Mouse (Mus musculus) embryonic facial prominence, embryonic 14.5 days (tissue): ENCODE measurements around the gene Gm17428. TPM values are rescaled to one million over a fixed set of nuclear protein-coding genes. Genes with fewer than 3 reads are reported as not detected.

Experiments
- ATAC-seq: fragments of 200-750 bp; cut with Nextera tagmentation; 2 replicates; pipeline ENCODE4 v1.8.0; 2017; ENCODE audit warnings: low read depth, moderate number of reproducible peaks, moderate TSS enrichment
- DNase-seq: peaks from one replicate; pipeline ENCODE4 v3.0.0-alpha.2; 2015; ENCODE audit warnings: low spot score
- H3K27ac ChIP-seq: fragments of 300-500 bp; sonication (generic); replicated peaks from 2 replicates; pipeline ENCODE4 v1.5.1; 2014; ENCODE audit warnings: low read depth, mild to moderate bottlenecking, low read length, moderate library complexity
- H3K27me3 ChIP-seq: fragments of 300-500 bp; sonication (generic); replicated peaks from 2 replicates; pipeline ENCODE4 v1.6.1; 2014; ENCODE audit warnings: low read length; ENCODE audit not compliant: control insufficient read depth, insufficient read depth
- H3K36me3 ChIP-seq: fragments of 300-500 bp; sonication (generic); 2 replicates; pipeline ENCODE4 v1.6.1; 2014; ENCODE audit warnings: low read length, mixed read lengths; ENCODE audit not compliant: control insufficient read depth, insufficient read depth
- H3K4me1 ChIP-seq: fragments of 300-500 bp; sonication (generic); 2 replicates; pipeline ENCODE4 v1.6.1; 2014; ENCODE audit warnings: antibody characterized with exemption, low read length; ENCODE audit not compliant: control insufficient read depth, insufficient read depth
- H3K4me2 ChIP-seq: fragments of 300-500 bp; sonication (generic); 2 replicates; pipeline ENCODE4 v1.6.1; 2014; ENCODE audit warnings: low read depth, mild to moderate bottlenecking, low read length, moderate library complexity, mixed read lengths
- H3K4me3 ChIP-seq: fragments of 300-500 bp; sonication (generic); 2 replicates; pipeline ENCODE4 v1.5.1; 2014; ENCODE audit warnings: low read depth, mild to moderate bottlenecking, low read length
- H3K9ac ChIP-seq: fragments of 300-500 bp; sonication (generic); 2 replicates; pipeline ENCODE4 v1.6.1; 2014; ENCODE audit warnings: low read depth, mild to moderate bottlenecking, low read length, moderate library complexity, mixed read lengths
- H3K9me3 ChIP-seq: fragments of 300-500 bp; sonication (generic); 2 replicates; pipeline ENCODE4 v1.6.1; 2016; ENCODE audit warnings: low read length; ENCODE audit not compliant: control insufficient read depth
- WGBS: fragments of 180-500 bp; shearing (Covaris S2); extraction: QIAGEN DNeasy Blood & Tissue Kit; methylation state at CpG from one replicate; pipeline ENCODE4 v1.1.7; 2014; 5-methylcytosine and 5-hydroxymethylcytosine counted together
- microRNA counts: library from miRNA; unstranded; fragments of <30 nt; microRNA quantifications from one replicate; lab custom pipeline; 2017
- microRNA-seq: library from miRNA; unstranded; fragments of <30 nt; microRNA quantifications from one replicate; pipeline ENCODE4, GENCODE M21; 2016; ENCODE audit warnings: borderline number of aligned reads
- polyA plus RNA-seq: library from polyadenylated mRNA; unstranded; fragments of >200 nt; fragmentation: Nextera tagmentation; extraction: Ambion mirVana; gene quantifications from 2 replicates; pipeline ENCODE4 v1.2.1, GENCODE M21; 2014

Gene Gm17428
- polyA plus RNA-seq, 1 experiment from 2014 or later = not detected

- no peak overlapping the region for H3K4me3 ChIP-seq
- no peaks in the 10 kb centered on the region for H3K9me3 ChIP-seq
- H3K27ac ChIP-seq = no peak overlapping the region
- no peak overlapping the region for H3K4me2 ChIP-seq
- WGBS = 92% methylated on average over 16 of the region's 16 CpGs
- no peak for ATAC-seq
- no peaks in the 10 kb centered on the region for H3K27me3 ChIP-seq
- H3K4me1 ChIP-seq = no peaks in the 10 kb centered on the region
- H3K9ac ChIP-seq = no peak overlapping the region
- no peak for DNase-seq
- H3K36me3 ChIP-seq = peaks cover 48% of the 10 kb centered on the region
These were observed 40.1 kb downstream of the Gm17428 start for GRCm38 (mm10) chr14:55016876-55017275.

GRCm38 (mm10) chr14:55020394-55020793, 43.7 kb downstream of the Gm17428 start:
- H3K4me2 ChIP-seq = no peak overlapping the region
- no peak overlapping the region for H3K27ac ChIP-seq
- no peaks in the 10 kb centered on the region for H3K27me3 ChIP-seq
- 87% methylated on average over 9 of the region's 9 CpGs for WGBS
- no peak overlapping the region for H3K4me3 ChIP-seq
- no peak overlapping the region for H3K9ac ChIP-seq
- peaks cover 83% of the 10 kb centered on the region for H3K36me3 ChIP-seq
- ATAC-seq (no peak), DNase-seq (no peak)
- no peaks in the 10 kb centered on the region for H3K9me3 ChIP-seq
- no peaks in the 10 kb centered on the region for H3K4me1 ChIP-seq

- Histone ChIP-seq H3K4me2 (no peak overlapping the region), H3K4me3 (no peak overlapping the region), H3K36me3 (peaks cover 76% of the 10 kb centered on the region), H3K9me3 (no peaks in the 10 kb centered on the region), H3K27me3 (no peaks in the 10 kb centered on the region), H3K27ac (no peak overlapping the region), H3K4me1 (no peaks in the 10 kb centered on the region), H3K9ac (no peak overlapping the region)
- ATAC-seq (no peak), DNase-seq (no peak)
- WGBS = 91% methylated on average over 15 of the region's 15 CpGs
These were observed 46.3 kb downstream of the Gm17428 start for GRCm38 (mm10) chr14:55023011-55023410.

GRCm38 (mm10) chr14:55024236-55024635, 47.5 kb downstream of the Gm17428 start:
- 61% methylated on average over 7 of the region's 7 CpGs for WGBS
- DNase-seq (peak; percentile 62), ATAC-seq (no peak)
- H3K36me3 ChIP-seq = peaks cover 64% of the 10 kb centered on the region
- H3K4me1 ChIP-seq = peaks cover 6% of the 10 kb centered on the region; the same call in 1 of the 2 replicates
- no peak overlapping the region for H3K27ac ChIP-seq
- H3K9ac ChIP-seq = no peak overlapping the region
- H3K9me3 ChIP-seq = no peaks in the 10 kb centered on the region
- H3K4me3 ChIP-seq = no peak overlapping the region
- H3K27me3 ChIP-seq = no peaks in the 10 kb centered on the region
- no peak overlapping the region for H3K4me2 ChIP-seq

- H3K4me3 ChIP-seq = no peak overlapping the region
- H3K9ac ChIP-seq = no peak overlapping the region
- peaks cover 53% of the 10 kb centered on the region for H3K36me3 ChIP-seq
- no peaks in the 10 kb centered on the region for H3K27me3 ChIP-seq
- ATAC-seq = no peak
- DNase-seq = no peak
- 75% methylated on average over 5 of the region's 5 CpGs for WGBS
- peaks cover 6% of the 10 kb centered on the region; the same call in 1 of the 2 replicates for H3K4me1 ChIP-seq
- H3K9me3 ChIP-seq = no peaks in the 10 kb centered on the region
- no peak overlapping the region for H3K27ac ChIP-seq
- H3K4me2 ChIP-seq = no peak overlapping the region
These were observed 48.8 kb downstream of the Gm17428 start for GRCm38 (mm10) chr14:55025527-55025926.

MicroRNAs encoded within 50 kb of the gene (microRNA counts, 519-probe panel; counts per million panel counts)
- 1,676 counts per million, percentile 9 among the panel's probes with 10 or more counts for microRNA mmu-miR-208a (lab: Ali Mortazavi, UCI)
- 2,106 counts per million, percentile 23 among the panel's probes with 10 or more counts for microRNA mmu-miR-208b (lab: Ali Mortazavi, UCI)

Small RNA genes lying within 50 kb of the gene (microRNA-seq; reads per million reads assigned to microRNA genes)
- 5.5 reads per million, percentile 22 among the genes with 10 or more reads in this experiment for gene Mir208a
- 265 reads per million, percentile 63 among the genes with 10 or more reads in this experiment for gene Mir208b

Other genes with a start within 250 kb of the Gm17428 start
- 6.9 and 7.4 TPM in 2 replicates for gene Slc7a8, start 195.0 kb upstream of the Gm17428 start, polyA plus RNA-seq
- not detected in 2 replicates for gene Rnf212b, start 162.8 kb upstream of the Gm17428 start, polyA plus RNA-seq
- 9.1 and 11.5 TPM in 2 replicates for gene Homez, start 106.0 kb upstream of the Gm17428 start, polyA plus RNA-seq
- gene Ppp1r3e, start 99.4 kb upstream of the Gm17428 start, polyA plus RNA-seq = 2.1 and 2.4 TPM in 2 replicates
- 4.5 and 4.8 TPM in 2 replicates for gene Bcl2l2, start 93.6 kb upstream of the Gm17428 start, polyA plus RNA-seq
- gene Gm20521, start 93.5 kb upstream of the Gm17428 start, polyA plus RNA-seq = not detected in 2 replicates
- 110 and 118 TPM in 2 replicates for gene Pabpn1, start 84.4 kb upstream of the Gm17428 start, polyA plus RNA-seq
- gene Slc22a17, start 63.8 kb upstream of the Gm17428 start, polyA plus RNA-seq = 42.4 and 56.0 TPM in 2 replicates
- 52.2 and 59.1 TPM in 2 replicates for gene Efs, start 50.8 kb upstream of the Gm17428 start, polyA plus RNA-seq
- 0.49 and 0.59 TPM in 2 replicates for gene Il25, start 44.2 kb upstream of the Gm17428 start, polyA plus RNA-seq
- gene Cmtm5, start 40.7 kb upstream of the Gm17428 start, polyA plus RNA-seq = 13.7 and 14.8 TPM in 2 replicates
- 8.6 and 10.3 TPM in 2 replicates for gene Myh6, start 10.0 kb upstream of the Gm17428 start, polyA plus RNA-seq
- 92.5 and 103 TPM in 2 replicates for gene Myh7, start 17.7 kb downstream of the Gm17428 start, polyA plus RNA-seq
- 70.1 and 71.6 TPM in 2 replicates for gene Ngdn, start 38.5 kb downstream of the Gm17428 start, polyA plus RNA-seq
- 3.4 and 3.7 TPM in 2 replicates for gene Zfhx2, start 115.4 kb downstream of the Gm17428 start, polyA plus RNA-seq
- 16.7 and 22.6 TPM in 2 replicates for gene Thtpa, start 117.9 kb downstream of the Gm17428 start, polyA plus RNA-seq
- 15.3 and 17.6 TPM in 2 replicates for gene Ap1g2, start 129.7 kb downstream of the Gm17428 start, polyA plus RNA-seq
- 3.0 and 3.8 TPM in 2 replicates for gene Jph4, start 140.0 kb downstream of the Gm17428 start, polyA plus RNA-seq
- gene Dhrs2, start 245.1 kb downstream of the Gm17428 start, polyA plus RNA-seq = 2.8 and 5.7 TPM in 2 replicates